Mouse (Mus musculus) c-Kit-positive CD71-negative TER-119-negative erythroid progenitor cells, embryonic 14.5 days (primary cell): Measurements from ENCODE around the gene Rasa3.

Experiments used
- DNase-seq: peaks from one replicate; pipeline ENCODE4 v3.0.0-alpha.2; 2013; ENCODE audit warnings: low read depth

Gene Rasa3

DNA sequence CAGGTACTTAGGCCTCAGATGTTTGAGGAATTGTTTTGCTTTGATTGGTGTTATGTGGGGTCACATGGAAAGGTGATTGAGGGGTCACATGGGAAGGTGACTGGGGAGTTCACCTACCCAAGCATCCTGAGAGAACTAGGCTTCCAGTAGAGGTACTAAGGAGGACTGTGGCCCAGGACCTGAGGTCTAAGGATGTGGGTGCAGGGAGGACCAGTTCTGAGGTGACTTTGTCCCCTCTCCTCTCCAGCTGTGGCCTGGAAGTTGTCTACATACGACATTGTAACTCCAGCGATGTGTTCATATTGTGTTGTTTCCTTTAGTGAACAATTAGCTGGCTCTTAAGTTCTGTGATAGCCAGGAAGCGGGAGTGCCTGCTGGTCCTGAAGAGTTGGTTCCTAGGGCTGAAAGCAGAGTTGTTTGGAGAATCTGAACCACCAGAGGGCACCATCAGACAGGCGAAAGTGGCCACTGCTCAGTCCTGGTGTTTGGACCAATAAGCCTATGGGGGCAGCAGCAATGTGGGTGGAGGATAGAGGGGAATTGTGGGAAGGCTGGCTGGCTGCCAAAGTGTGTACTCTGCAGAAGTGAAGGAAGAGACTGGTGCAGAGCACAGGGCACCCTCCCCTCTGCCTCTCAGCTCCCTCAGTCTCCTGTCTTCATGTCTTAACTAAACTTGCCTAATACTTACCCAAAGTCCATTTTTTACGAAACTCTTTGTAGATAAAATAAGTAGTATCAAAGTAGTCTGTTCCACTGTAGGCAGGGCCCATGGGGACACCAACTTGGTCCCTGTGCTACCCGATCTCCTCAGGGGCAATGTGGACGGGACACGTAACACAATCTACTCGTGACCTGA, 126.5 kb downstream of the Rasa3 start:
- peak; percentile 71 for DNase-seq

- no peak for DNase-seq
Observed at GRCm38 (mm10) chr8:13548831-13549230, 128.6 kb downstream of the Rasa3 start.

GRCm38 (mm10) chr8:13548235-13548634, 129.2 kb downstream of the Rasa3 start:
- no peak for DNase-seq

- DNase-seq: no peak
Observed at GRCm38 (mm10) chr8:13546421-13546820, 131.0 kb downstream of the Rasa3 start.

DNA sequence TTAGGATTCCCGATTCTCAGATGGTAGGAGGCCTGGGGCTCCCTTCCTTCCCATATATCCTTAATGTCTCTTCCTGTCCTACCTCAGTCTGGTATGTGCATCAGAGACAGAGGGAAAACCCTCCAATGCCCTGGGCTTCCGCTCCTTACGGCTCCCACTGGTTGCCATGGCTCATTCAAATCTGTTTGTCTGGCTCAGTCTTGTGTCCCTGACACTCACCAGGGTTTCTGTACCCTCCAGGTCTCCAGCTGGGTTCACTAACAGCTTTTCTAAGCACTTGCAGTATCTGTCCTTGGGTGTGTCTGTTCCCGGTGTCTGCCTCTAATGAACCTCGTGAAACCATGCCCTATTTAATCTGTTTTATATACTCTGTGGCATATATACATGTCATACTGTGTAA, 135.9 kb downstream of the Rasa3 start:
- DNase-seq: no peak

- DNase-seq: no peak
Observed at GRCm38 (mm10) chr8:13540122-13540521, 137.3 kb downstream of the Rasa3 start.

DNA sequence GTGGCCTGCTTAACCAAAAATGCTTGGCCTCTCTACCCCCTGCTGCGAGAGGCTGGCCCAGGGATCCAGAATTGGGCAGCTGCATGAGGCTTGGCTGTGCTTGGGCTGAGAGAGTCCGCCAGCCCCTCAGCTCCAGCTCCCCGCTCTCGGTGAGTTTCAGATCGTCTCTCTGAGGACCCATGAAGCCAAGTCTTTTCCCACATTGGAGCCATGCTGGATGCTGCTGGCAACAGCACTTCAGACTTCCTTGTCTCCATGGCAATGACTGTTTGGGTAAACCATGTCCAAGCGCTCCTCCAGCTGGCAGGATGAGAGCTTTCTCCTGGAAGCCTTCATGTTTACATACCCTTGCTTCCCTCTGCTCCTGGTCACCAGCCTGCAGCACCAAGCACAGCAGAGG, 138.6 kb downstream of the Rasa3 start:
- no peak for DNase-seq

DNA sequence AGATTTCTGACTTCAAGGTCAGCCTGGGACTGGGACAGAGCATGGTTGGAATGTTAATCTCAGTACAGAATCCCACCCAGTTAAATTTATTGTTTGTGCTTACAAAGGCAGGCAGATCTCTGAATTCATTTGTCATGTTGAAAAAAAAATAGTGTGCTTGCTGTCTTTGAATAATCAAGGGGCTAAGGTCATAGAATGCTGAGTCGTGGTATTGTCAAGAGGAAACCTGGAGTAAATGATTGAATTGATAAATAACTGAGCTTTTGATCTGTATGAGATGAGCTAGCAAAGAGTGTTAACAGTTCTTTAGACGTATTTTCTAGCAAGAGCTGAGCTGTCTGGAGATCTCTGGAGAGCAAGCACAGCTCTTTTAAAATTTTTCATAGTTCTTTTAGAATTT, 140.3 kb downstream of the Rasa3 start:
- no peak for DNase-seq

DNA sequence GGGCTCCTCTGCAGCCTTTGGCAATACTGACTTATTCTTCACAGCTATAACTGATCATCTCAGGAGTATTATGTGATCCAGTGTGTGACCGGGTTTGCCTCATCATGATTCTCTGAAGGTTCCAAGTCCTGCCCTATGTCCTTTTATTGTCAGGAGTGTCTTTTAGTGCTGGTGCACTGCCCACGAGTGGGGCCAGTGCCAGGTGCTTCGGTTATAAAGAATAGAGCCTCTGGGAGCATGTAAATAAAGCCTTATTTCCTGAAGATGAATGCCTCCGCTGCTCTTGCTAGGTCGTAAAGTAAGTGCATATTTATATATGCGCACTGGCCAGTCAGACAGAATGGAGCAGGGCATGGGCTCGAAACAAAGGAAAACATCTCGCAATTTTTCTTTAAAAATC, 144.3 kb downstream of the Rasa3 start:
- no peak for DNase-seq

DNA sequence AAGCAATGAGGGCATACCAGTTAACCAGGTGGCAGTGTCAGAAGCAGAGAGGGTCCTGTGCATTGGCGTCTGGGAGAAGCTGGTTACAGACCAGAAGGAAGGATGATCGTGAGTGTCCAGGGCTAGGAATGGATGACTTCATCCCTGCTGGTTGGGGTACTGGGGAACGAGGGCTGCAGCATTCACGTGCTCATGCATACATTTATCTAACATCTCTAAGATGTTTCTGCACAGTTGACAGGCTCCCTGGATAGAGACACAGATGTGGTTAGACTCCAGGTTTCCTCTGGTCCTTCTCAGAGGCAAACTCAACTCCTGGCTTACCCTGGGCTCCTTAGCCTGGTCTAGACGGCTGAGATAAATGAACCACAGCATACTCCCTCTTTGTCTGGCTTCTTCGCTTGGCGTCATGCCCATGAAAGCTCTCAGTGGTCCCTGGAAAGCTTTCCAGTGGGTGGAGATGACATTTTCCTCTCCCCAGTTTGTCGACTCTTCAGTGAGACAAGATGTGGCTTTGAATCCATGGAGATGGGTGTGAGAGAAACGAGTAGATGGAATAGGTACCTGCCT, 145.7 kb downstream of the Rasa3 start:
- no peak for DNase-seq

DNA sequence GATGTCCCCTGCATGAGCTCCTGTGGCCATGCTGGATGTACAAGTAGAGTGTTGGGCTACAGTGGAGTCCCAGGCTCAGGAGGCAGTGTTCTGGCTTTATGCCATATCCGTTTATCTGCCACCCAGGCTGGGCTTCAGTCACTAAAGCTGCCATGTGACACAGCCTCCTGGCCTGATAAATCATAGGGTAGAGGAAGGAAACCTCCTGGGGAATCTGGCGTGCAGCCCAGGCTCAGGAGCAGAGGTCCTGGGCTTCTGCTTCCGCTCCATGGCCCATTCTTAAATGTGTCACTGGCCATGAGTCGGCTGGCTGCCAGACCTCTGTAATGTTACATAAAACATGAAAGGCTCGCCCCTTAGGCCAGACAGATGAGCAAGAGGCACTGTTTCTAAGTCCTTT, 146.5 kb downstream of the Rasa3 start:
- DNase-seq: no peak

DNA sequence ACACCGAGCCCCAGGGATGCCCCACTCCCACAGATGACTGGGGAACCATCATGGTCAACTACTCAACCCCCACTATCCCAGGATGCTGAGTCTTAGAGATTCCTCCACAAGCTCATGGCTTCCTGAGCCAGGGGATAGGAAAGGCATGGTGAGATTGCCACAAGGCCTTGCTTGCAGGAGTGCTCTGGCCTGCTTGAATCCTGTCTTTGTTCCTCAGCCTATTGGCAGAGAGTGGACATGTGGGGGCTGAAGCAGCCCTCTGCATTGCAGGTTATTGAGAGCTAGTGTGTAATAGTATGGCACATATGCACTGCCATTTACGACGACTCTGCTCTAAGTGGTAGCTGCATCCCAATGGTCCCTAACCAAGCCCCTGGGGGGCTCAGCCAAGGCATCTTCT, 147.0 kb downstream of the Rasa3 start:
- DNase-seq: no peak

DNA sequence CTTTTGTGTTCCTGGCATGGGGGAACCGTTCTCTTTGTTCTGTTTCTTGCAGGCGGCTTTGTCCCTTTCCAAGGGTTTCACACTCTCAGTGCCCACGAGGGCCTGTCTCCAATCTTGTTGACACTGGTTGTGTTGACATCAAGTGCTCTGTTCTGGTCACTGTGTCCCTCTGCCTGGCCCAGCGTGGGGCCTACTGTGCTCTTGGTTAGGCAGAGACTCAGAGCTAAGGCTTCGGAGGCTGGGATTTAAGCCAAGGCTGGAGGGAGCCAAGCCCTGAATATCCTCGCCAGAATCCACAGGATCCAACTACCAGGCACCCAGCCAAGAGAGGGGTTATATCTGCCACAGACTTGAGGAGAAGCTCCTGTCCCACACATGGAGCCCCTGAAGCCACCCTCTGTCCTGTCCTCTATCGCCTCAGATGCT, 147.5 kb downstream of the Rasa3 start:
- no peak for DNase-seq

DNA sequence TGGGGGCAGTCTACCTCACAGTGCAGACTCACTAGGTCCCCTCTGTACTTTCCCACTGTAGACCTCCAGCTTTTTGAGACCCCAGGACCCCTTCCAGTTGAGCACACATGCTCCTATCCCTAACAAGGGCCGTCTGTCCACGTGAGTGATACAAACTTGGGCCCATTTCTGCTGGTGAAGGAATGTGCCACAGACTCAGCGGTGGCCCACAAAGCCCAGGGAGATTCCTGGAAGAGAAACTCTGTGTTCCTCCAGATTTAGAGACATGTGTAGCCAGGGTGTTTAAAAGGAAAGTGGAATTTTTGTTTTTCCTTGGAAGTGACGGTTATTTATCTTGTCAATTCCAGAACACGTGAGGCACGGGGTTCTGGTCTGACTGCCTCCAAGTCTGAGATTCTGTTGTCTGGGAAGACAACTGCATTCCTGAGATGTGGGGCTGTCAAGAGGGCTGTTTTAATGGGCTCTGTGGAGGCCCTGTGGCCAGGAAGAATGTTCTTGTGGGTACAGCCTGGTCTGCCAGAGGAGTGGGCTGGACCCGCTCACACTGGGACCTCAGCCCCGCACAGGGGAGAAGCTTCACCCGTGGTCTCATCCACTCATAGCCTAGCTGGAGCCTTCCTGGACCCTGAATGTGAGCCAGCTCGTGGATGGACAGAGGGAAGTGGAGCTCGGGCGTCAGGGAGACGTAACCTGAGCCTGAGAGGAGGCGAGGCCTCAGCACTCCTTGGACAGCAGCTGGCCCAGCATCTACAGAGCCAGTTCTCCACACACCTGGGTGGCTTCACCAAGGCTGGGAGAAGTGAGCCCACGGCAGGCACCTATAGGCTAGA, 148.2 kb downstream of the Rasa3 start:
- DNase-seq: no peak

- no peak for DNase-seq
Observed at GRCm38 (mm10) chr8:13521392-13521791, 156.0 kb downstream of the Rasa3 start.

GRCm38 (mm10) chr8:13520349-13520748, 157.1 kb downstream of the Rasa3 start:
- DNase-seq: no peak

GRCm38 (mm10) chr8:13519503-13519902, 157.9 kb downstream of the Rasa3 start:
- no peak for DNase-seq

- no peak for DNase-seq
Observed at GRCm38 (mm10) chr8:13517284-13517781, 160.1 kb downstream of the Rasa3 start.
